Mouse (Mus musculus) retina, adult 2 months (tissue): ENCODE measurements around the gene Med7.
"Not testable (repeated sequence)": the region's sequence is repeated elsewhere in the genome, so short reads cannot be mapped to it uniquely, and the experiment has no call there.

Experiments
- DNase-seq: peaks from one replicate; pipeline ENCODE4 v3.0.0-alpha.2; 2012; ENCODE audit warnings: low read depth, low spot score

Med7 gene

DNA sequence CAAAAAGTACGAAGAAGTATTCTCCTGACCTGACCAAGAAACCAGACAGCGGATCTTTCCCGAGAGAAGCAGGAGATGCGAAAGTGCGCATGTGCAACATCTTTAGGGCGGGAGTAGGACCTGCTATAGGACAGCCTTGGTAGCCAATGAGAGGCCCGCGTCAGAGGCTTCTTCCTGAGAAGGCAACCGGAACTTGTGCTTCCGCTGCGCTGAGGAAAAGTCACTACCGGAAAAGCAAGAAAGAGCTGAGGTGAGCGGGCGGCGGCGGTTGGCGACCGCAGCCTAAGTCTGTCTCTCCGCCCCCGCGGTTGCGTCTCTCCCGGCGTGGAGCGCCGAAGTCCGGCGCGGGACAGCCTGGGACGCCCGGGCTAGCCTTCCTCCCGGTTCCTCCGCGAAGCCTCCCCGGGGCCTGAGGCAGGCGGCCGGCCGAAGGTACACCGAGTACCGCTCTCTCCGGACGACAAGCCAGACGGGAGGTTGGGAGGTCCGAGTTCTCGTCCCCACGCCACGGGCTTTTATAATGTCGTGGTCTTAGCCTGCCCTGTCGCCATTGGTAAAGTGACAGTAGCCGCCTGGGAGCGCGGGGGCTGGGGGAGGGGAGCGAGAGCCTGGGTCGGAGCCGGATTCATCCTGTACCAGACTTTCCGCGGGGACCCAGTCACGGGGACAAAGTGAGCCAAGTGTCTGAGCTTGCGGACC is at the start of gene Med7:
TSS of gene Med7 (plus strand) at position 166 of the 699 bp plus-strand sequence.
- peak; percentile 90 for DNase-seq

DNA sequence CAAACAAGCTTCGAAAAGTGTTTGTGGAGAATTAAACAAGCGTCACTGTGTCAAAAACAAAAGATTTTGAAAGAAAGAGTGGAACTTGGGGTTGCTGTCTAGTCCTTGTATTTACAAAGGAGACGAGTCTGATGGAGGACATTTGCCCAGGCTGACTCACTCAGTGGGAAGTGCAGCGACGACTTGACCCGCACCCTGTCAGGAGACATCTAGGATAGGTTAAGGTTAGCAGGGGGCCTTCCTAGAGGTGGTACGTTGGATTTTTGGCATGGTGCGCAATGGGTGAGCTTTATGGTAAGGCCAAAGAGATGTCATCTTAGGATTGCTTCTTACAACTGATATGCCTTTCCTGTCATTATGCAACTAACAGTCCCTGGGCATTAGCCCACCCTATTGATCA is 49.7 kb upstream of the Med7 start:
- DNase-seq = no peak

DNA sequence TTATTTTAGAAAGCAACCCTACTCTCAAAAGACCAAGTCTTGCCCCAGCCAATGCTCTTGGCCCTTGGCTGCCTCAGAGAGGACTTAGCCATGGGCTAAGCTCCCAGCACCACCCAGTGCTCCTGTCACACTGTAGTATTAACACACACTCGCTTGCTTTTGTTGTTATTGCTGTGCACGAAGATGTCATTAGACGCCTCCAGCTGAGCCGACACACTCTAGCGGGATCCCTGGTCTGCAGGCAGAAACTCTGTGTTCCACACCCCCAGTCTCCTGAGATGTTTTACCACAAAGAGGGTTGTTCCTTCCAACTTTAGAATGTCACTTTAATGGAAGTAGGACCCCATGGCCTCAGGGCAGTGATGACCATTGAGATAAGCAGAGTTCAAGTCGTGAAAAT is 48.3 kb upstream of the Med7 start:
- DNase-seq = no peak

DNA sequence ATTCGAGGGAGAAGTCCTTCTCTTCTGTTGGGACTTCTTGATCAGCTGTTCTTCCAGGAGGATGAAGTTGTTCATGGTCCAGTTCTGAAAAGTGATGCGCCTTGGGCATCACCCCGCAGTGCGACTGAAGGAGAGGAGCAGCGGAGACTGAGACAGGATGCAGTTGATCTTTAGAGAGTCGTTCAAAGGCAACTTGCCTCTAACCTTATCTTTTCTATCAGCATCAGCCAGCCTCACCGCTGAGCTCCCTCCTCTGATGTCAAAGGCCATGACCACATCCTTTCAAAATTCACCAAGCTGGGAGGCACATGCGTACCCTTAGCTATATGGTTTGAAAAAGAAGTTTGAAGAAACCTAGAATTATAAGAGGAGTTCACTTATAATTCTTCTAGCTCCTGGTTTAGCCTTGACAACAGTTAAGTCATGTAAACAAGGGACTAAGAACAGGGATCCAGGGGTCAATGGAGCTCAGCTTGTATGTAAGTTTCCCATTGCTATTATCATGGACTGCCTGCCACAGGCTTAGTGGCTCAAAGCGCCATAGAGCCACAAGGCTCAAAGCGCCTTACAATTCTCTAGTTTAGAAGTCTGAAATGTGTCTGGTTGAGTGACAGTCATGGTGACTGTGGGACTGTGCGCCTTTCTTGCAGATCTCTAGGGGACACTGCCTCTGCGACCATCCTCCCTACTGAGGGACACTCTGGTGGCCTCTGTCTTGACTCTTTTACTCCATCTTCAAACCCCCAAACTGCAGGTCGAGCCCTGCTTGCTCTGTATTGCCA is 47.2 kb upstream of the Med7 start, which contains the start of gene Itk:
TSS of gene Itk (minus strand) at position 180 of the 782 bp plus-strand sequence.
- no peak for DNase-seq

DNA sequence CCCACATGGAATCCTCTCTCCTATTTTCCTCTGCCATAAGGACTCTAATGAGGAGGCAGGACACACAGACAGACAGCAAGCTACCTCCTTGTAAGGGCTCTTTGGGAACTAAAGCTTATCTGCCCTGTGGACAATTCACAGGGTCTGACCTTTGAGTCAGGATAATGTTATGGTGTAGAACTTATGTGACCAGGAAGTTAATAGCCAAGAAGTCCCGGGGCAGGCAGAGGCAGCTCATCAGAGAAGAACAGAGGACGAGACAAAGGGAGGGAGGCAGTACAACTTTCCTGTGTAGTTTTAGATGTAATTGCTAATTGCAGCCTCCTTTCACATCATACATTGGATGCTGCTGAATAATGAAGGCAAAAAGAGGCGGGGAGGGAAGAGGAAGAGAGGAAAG is 46.1 kb upstream of the Med7 start:
- DNase-seq = no peak

DNA sequence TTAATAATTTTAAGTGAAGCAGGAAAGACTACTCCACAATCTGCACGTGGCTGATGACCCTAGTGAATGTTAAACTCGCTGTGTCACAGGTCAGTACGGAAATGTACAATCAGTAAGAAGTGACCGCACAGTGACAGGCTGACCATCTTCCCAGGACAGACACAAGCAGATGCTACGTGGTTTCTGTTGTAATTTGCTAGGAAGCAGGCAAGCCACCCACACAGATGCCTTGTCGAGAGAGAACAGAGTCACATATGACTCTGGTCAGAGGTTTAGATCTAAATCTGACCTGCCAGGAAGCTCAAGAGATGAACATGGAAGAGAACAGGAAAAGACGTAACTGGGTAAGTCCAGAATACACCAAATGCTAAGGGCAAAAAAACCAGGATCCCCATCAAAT is 43.8 kb upstream of the Med7 start:
- DNase-seq = no peak

DNA sequence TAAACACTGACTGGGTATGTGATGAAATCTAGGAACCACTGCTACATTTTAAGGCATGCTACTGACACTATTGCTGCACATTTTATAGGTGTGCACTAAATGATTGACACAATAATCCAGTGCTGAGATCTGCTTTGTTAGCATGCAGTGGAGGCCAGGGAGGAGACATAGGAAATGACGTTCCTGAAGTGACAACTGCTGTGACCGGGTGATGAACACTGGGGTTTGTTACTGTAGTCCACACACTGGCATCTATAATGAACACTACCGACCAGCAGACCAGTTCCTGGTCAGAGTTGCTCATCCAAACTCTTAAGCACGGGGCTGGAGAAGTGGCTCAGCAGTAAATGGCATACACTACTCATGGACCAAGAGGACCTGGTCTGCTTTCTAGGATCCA is 43.3 kb upstream of the Med7 start:
- DNase-seq = no peak

DNA sequence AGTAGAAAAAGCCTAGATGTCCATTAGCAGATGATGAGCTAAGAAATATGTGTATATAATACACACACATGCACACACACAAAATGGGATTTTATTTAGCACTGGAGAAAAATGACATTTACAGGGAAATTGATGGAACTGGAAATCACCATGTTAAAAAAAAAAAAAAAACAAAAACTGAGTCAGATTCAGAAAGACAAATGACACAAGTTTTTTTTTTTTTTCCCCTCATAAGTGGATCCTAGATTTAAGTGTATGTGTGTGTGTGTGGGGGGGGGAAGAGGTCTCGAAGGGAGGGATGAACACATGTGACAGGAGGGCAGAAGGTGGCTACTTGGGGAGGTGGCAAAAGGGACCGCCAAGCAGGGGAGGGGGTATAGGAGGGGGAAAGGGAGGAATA is 41.6 kb upstream of the Med7 start:
- no peak for DNase-seq

DNA sequence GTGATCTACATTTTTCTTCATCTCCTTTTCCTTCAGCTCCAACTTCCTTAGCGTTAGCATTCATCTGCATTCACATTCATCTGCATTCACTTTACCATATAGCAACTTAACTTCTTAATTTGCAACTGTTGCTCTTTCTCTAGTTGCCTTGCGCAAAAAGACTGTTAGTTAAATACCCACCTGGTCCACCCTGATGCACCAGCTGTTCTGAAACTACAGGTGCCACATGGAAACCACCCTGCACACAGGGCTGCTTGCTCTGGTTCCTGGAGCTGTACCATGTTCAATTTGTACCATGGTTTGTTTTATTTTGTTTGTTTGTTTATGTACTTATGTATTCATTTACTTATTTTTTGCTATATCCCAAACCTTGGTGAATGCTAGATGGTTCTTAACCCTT is 41.0 kb upstream of the Med7 start:
- no peak for DNase-seq

DNA sequence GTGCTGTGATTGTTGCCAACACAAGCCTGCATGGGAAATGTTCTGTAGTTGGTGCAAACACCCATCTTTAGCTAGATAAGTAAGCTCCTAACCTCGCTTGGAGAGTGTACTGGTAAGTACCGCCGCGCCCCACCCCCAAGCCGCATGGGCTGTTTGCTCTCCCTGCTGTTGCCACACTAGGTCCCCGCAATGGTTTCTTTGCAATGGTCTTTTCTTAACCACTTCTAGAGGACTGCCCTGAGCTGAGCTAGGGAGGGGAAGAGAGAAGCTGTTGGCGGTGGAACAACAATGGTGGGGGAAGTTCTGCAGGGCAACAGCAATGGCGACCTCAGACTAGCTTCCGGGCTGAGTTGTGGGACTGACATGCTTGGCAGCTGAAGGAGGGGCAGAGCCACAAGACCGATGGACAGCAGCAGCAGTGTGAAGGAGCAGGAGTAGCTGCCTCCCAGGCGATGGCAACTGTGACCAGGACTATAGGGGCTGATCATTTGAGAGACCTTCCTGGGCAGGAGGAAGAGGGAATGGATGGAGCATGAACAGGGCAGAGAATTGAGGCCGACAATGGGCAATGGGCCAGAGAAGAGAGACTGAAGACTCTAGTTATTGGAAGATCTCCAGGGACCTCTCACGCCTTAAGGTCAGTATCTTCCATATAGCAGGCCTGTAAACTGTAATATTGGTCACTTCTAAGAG is 40.4 kb upstream of the Med7 start, which contains the start of gene Fam71b:
TSS of gene Fam71b (plus strand) at position 393 of the 693 bp plus-strand sequence.
- DNase-seq = no peak

DNA sequence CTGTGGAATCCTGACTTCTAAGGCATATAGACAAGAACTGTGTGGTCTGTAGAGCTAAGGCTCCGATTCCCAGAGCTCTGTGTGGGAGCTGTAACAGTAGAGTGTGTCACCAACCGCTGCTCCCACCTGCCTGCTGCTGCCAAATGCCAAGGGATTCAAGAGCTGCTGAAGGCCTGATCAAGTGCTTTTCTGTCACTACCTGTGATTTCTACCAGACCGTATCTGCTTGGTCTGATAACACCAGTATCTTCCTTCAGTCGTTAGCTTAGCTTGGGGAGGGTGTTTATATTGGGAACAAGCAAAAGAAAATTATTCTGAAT is 39.9 kb upstream of the Med7 start:
- no peak for DNase-seq

DNA sequence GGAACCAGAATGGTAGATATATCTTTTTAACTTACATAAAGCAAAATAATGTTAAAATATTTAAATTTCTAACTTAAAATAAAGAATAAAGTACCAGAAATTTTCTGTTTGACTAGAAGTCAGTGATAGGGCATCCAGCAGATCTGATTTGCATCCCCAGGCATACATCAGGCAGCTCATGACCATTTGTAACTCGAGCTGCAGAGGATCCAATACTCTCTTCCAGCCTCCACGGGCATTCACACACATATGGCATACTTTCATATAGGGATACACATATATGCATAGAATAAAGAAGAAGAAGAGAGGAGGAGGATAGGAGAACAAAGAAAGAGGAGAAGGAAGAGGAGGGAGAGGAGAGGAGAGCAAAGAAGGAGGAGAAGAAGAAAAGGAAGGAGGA is 38.8 kb upstream of the Med7 start:
- DNase-seq = no peak

DNA sequence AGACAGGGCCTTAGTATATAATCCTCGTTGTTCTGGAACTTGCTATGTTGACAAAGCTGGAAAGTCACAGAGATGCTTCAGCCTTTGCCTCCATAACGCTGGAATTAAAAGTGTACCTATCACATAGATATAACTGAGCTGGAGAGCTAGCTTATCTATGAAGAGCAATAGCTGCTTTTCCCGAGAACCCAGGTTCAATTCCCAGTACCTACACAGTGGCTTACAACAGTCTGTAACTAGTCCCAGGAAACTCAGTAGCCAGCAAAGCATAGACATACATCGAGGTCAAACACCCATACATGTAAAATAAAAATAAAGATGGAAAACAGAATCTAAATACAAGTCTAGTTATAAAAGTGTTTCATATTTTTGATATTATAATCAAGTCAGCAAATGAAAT is 38.3 kb upstream of the Med7 start:
- DNase-seq = no peak

DNA sequence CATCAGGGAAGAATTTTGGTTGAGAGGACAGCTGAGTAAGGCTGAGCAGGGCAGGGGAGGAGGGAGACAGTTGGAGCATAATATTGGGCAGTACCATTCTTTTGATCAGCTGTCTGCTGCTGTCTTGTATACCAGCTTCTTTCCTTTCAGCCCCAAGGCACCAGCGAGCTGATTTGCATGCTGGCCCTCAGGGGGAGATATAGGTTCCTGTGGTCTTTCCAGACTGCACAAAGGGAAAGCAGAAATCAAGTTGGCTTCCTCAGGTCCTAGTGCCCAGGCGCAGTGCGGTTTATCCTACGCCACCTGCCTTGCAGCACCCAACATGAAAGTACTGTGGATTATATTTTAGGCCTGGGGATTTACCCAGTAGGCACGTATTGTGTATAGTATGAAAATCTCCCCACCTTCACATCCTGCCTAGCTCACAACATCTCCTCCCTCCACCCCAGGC is 37.8 kb upstream of the Med7 start:
- no peak for DNase-seq

DNA sequence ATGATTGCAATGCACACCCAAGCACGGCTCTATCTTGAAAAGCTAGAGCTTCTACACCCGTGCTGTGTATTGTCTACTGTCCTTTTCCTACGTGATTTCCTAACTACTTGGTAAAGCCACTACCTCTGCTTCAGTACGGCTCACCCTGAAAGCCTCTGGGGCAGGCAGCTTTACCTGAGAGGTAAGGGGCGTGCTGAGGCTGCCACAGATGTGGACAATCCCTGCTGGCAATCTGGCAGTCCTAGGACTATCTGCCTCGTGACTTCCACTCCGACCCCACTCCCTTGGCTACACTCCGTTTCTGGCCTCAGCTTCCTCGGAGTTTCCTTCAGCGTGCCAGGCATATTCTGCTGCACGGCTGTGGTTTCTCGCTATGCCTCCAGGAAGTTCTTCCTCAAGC is 35.2 kb upstream of the Med7 start:
- no peak for DNase-seq

DNA sequence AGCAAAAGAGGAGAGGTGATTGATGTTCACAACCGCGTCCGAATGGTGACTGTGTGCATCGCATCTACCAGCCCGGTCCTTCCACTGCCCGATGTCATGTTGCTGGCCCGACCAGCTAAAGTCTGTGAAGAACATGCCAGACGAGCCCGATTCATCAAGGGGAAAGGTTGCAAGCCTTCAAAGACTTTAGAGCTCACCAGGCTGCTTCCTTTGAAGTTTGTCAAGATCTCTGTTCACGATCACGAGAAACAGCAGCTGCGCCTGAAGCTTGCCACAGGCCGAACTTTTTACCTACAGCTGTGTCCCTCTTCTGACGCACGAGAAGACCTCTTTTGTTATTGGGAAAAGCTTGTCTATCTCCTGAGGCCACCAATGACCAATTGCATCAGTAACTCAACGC is 31.7 kb upstream of the Med7 start:
- DNase-seq = no peak

DNA sequence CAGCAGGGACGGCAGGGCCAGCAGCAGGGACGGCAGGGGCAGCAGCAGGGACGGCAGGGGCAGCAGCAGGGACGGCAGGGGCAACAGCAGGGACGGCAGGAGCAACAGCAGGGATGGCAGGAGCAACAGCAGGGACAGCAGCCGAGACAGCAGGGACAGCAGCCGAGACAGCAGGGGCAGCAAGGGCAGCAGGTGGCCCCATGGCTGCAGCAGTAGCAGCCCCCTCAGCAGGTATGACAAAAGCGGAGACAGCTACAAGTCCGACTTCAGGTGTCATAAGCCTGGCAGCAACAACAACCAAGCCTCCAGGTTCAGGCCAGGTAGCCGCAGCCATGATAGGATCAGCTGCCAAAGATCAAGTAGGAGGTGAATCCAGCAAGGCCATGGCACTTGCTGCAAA is 30.0 kb upstream of the Med7 start:
- no peak for DNase-seq

DNA sequence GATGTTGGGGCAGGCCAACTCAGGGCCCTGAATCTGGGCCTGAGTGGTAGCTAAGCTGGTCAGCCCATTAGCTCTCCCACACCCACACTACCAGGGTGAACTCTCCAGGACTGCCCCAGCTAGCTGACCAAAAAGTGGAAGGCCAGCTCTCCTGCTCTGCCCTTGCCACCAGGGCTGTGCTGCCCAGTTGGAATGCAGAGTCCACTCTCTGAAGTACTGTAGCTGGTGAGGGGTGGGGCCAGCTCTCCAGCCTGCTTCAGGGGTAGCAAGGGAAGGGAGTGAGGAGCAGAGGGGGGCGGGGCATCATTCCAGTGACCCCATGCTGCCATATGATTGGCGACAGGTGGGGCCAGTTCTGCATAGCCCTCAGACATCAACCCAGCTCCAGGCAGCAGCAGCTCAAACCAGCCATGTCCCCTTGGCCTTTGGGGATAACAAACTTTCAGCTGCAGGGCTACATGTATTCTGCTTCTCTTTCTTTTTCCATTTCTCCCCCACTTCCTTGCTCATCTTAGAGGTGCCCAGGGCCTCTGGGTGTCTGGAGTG is 26.6 kb upstream of the Med7 start:
- DNase-seq = no peak

DNA sequence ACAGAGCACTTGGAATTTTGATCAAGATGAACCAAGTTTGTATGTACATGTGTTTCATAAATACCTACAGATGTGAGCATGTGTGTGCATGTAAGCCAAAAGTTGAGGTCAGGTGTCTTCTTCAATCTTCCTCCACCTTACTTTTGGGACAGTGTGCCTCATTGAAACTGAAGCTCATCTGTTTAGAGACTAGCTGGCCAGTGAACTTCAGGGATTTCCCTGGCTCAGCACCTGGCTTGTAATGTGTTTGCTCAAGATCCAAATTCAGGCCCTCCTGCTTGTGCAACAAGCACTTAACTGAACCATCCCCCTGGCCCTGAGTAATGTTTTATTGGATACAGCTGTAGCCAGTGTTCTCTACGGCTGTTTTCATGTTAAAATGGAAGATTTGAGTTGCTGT is 18.3 kb upstream of the Med7 start:
- DNase-seq = no peak

DNA sequence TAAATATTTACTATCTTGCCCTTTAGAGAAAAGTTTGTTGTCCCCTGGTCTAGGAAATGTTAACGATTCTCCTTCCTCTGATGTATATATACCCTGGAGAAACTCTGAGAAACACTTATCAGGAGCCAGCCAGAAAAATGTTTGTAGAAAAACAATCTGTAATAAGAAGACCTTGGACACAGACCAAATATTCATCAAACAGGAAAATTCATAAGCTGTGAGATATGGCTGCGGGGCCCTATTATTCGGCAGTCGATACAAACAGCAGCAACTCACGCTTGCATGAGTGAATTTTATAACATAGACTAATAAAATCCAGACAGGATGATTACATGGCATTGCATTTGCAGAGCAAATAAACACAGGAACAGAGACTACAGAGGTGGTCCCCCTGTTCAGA is 17.9 kb upstream of the Med7 start:
- DNase-seq = no peak

DNA sequence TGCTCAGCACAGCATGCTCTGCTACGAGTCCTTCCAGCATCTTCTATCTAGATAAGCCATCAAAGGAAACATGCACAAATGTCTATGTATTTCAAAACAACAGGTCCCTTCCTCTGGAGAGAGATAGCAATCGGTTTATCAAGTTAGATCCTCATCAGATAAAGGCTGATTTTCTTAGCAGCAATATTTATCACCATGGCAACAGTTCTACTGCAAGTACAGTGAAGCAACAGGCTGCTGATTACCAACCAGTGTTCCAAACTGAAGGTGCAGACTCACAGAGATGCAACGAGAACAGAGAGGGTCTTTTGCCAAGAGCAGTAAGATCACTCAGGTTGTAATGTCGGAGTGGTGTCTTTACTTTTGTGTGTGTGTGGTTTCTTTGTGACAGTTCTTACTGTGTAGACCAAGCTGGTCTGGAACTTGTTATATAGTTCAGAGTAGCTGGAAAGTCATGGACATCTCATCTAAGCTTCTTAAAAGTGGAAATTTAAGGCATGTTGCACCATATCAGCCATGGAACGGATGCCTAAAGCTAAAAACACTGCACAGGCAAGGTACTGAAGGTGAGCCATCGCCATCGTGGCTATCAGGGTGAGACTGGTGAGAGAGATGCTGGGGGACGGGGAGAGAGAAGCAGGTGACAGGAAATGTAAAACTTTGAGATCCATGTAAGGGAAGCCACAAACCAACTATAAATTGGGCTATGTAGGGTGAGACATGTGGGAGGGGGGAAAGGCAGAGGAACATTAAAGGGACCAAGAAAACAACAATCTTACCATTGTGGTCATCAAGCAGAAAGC is 15.4 kb upstream of the Med7 start:
- DNase-seq = no peak

DNA sequence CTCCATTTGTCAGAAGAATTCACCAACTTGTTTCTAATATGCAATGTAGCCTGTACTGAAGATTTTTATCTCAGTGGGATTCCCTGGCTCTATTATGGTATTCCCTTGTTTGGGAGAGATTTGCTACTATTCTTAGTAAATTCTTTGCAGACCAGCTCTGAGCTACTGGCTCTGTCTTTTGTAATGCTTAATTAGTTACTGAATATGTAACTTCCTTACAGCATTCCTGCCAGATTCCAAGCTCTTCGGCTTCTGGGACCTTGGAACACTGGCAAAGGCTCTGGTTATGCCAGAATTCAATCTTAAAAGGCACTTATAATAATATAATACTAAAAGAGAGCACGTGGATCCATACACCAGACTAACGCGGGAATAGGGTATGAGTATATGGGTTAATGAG is 8.6 kb upstream of the Med7 start:
- not testable (repeated sequence) for DNase-seq
